Mouse (Mus musculus) frontal cortex, adult (tissue): ENCODE data around the gene BC051142.
A peak's percentile ranks its signal among the peaks of the same experiment; 100 is the strongest.

ENCODE experiments used
- ATAC-seq: cut with Nextera tagmentation; 2 replicates; pipeline ENCODE4 v1.9.2; 2017; ENCODE audit warnings: mild to moderate bottlenecking, moderate library complexity, mixed read lengths; ENCODE audit not compliant: low TSS enrichment

BC051142 gene

DNA sequence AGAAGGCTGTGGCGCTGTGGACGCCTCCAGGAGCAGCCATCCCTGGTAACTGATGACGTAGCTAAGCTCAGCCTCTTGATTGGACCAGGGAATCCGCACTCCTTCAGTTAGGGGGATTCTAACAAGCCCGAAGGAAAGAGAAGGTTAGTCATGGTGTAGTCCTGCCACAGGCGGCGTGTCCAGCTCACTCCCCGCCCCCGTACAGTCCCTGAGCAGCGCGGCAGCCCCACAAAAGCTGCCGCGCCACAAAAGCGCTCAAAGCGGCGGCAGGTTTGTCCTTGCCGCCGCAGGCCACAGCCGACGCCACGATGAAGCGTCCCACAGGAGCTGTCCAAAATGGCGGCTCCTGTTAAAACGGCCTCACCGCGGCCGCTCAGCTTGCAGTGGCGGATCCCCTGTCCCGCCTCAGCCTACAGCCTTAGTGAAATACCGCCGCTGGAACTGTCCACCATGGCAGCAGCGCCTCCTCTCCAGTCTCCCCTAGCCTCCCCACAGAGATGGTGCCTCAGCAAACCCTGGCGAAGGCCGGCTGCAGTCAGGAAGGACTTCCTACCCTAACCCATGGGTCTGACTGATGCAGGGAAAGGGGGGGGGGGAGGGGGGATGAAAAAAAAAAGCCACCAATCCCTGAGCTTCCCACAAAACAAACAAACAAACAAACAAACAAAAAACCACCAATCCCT lies at the start of gene BC051142:
TSS of gene BC051142 (plus strand) at position 110 of the 683 bp plus-strand sequence.
- ATAC-seq = peak; percentile 100

GRCm38 (mm10) chr17:34349429-34349828 lies 49.2 kb upstream of the BC051142 start:
- ATAC-seq = no peak

DNA sequence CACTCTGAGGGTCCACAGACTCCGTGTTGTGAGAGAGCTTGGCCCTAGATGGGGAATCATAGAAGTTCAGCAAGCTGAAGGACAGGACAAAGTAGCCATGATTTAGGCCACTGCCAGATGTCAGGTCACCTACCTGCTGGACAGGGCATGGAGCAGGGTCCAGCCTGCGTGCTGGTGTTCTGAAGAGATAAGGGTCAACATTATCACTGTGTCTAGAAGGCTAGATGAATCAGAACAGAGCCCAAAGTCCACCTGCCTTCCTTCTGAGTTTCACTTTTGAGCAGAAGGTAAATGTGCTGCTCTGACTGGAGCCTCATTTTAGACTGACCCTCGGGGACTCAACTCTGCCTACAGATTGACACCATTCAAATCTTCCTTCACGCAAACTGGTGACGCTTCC lies 44.1 kb upstream of the BC051142 start, which contains the start of gene Btnl2:
TSS of gene Btnl2 (plus strand) at position 284 of the 400 bp plus-strand sequence.
- no peak for ATAC-seq

DNA sequence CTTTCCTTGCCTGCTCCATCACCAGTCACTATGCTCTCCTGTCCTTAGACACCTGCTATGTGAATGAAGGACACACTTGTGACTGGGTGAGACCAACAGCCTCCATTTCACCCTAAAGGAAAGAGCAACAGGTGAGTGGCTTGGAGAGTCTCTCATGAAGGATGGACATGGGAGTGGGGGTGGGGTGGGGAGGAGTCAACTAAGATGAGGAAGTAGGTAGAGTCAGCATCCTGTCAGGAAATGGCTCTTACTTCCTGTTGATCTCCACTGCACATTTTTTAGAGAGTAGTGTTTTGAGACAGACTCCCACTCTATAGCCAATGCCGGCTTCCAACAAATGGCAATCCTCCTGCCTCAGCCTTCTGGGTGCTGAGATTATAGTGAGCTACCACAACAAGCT lies 43.7 kb upstream of the BC051142 start:
- no peak for ATAC-seq

- no peak for ATAC-seq
Observed at GRCm38 (mm10) chr17:34362954-34363546, 35.6 kb upstream of the BC051142 start.

- ATAC-seq = no peak
Observed at GRCm38 (mm10) chr17:34363676-34364310, 34.8 kb upstream of the BC051142 start.

DNA sequence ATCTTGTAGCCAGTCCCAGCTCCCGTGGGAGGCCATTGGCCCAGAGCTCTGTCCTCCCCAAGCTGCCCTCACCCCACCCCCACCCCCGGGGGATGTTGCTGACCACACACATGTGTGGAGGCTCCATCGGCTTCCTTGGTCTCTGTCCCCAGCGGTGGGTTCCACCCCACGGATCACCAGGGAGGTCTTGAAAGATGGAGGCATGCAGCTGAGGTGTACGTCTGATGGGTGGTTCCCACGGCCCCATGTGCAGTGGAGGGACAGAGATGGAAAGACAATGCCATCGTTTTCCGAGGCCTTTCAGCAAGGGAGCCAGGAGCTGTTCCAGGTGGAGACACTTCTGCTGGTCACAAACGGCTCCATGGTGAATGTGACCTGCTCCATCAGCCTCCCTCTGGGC lies 33.6 kb upstream of the BC051142 start:
- no peak for ATAC-seq

GRCm38 (mm10) chr17:34370563-34370962 lies 28.1 kb upstream of the BC051142 start:
- ATAC-seq = no peak

- ATAC-seq = no peak
Observed at GRCm38 (mm10) chr17:34373055-34373709, 25.4 kb upstream of the BC051142 start.

- no peak for ATAC-seq
Observed at GRCm38 (mm10) chr17:34376847-34377246, 21.8 kb upstream of the BC051142 start, which contains the start of gene Btnl1. Gene Btnl1 (plus strand): TSS chr17:34377132.

GRCm38 (mm10) chr17:34377450-34378209 lies 21.0 kb upstream of the BC051142 start:
- ATAC-seq = no peak

DNA sequence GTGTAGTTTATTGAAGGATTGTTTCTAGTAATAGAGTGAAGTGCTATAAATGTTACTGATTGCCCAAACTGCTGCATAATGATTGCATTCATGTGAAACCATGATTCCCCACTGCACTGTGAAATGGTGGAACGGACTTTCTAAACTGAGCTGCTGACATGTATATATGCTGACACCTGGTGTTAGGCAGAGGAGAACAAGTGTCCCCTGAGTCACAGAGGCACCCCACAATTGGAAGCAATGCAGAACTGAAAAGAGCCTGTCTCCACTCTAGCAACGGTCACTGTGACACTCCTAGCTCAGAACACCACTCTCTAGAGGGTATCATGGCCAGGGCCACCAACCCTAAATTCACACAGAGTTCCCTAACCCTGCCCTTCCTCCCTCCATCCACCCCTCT lies 19.9 kb upstream of the BC051142 start:
- ATAC-seq = no peak

DNA sequence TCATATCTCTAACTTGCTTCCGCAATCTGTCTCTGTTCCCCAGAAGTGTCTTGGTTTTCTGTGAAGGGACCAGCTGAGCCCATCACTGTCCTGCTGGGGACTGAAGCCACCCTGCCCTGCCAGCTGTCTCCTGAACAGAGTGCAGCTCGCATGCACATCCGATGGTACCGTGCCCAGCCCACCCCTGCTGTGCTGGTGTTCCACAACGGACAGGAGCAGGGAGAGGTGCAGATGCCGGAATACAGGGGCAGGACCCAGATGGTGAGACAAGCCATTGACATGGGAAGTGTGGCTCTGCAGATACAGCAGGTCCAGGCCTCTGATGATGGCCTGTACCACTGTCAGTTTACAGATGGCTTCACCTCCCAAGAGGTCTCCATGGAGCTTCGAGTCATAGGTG lies 19.2 kb upstream of the BC051142 start:
- no peak for ATAC-seq

- no peak for ATAC-seq
Observed at GRCm38 (mm10) chr17:34381876-34382275, 16.7 kb upstream of the BC051142 start.

- no peak for ATAC-seq
Observed at GRCm38 (mm10) chr17:34383212-34383611, 15.4 kb upstream of the BC051142 start.

- peak; percentile 67 for ATAC-seq
Observed at GRCm38 (mm10) chr17:34384699-34385098, 13.9 kb upstream of the BC051142 start.

DNA sequence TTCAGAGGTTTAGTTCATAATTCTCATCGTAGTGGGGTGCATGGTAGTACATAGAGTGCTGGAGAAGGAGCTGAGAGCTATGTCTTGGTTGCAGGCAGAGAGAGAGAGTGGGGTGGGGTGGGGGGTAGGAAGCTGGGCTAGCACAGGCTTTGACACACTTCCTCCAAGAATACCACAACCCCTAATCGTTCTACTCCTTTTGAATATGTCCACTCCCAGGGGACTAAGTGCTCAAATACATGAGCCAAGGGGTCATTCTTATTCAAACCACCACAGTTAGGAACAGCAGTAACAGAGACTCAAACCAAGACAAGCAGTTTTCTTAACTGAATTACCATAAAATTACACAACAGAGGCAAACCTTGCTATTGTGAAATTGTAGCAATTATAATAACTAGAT lies 12.0 kb upstream of the BC051142 start:
- ATAC-seq = no peak

DNA sequence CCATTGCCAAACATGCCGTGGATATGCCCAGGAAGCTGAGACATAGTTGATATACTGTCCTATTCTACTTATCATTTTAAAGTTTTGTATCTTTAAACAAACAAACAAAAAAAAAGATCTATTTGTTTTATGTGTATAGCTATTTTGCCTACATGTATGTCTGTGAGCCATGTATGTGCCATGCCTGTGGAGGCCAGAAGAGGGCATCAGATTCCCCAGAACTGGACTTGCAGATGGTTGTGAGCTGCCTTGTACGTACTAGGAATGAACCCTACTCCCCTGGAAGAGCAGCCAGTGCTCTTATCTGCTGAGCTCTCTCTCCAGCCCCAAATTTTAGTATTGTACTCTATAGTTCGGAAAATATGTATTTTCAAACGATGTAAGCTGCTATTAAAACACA lies 10.1 kb upstream of the BC051142 start:
- no peak for ATAC-seq

DNA sequence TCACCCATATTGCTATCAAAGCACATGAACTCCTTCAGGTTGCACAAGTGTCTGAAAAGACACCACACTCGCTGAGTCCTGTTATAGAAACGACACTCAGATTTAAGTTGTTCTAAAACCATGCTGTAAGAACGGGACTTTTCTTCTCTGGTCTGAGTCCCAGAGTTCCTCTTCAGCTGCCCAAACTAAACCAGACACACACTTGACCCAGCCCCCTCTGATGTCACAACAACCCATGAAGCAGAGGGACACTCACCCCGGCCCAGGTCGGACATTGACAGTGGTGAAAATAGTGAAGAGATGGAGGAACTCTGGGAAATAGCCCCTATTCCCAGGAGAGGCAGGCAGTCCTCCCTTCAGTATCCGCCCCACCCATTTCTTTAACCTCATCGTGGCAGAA lies 7.1 kb upstream of the BC051142 start:
- no peak for ATAC-seq

GRCm38 (mm10) chr17:34392321-34392720 lies 6.3 kb upstream of the BC051142 start:
- ATAC-seq = peak; percentile 59; the same call in 1 of the 2 replicates

GRCm38 (mm10) chr17:34397357-34397756 lies 1.3 kb upstream of the BC051142 start:
- no peak for ATAC-seq
